Mouse (Mus musculus) C2C12 (cell line): ENCODE measurements around the gene Fra10ac1.

Experiments
- CEBPB ChIP-seq: IDR thresholded peaks from one replicate; pipeline ENCODE4 v1.6.1; 2011; ENCODE audit warnings: low read depth, mild to moderate bottlenecking, control low read depth, moderate library complexity
- CTCF ChIP-seq: IDR thresholded peaks from one replicate; pipeline ENCODE4 v1.5.1; 2011; ENCODE audit not compliant: control insufficient read depth, insufficient read depth, insufficient read length
- MAX ChIP-seq: IDR thresholded peaks from one replicate; pipeline ENCODE4 v1.6.1; 2011; ENCODE audit warnings: mild to moderate bottlenecking, control low read depth

- TF ChIP-seq CTCF = no peak
- TF ChIP-seq MAX = no peak
- TF ChIP-seq CEBPB = no peak
These were observed 25.2 kb downstream of the Fra10ac1 start for GRCm38 (mm10) chr19:38198731-38199130.
